Mouse (Mus musculus) forebrain, embryonic 13.5 days (tissue): ENCODE results near the gene Ahrr. TPM values are rescaled to one million over a fixed set of nuclear protein-coding genes. Genes with fewer than 3 reads are reported as not detected.

ENCODE experiments used
- ATAC-seq: fragments of 200-750 bp; cut with Nextera tagmentation; 2 replicates; pipeline ENCODE4 v1.8.0; 2017
- H3K27ac ChIP-seq: fragments of 300-500 bp; sonication (generic); 2 replicates; pipeline ENCODE4 v1.5.1; 2015; ENCODE audit warnings: inconsistent platforms, mild to moderate bottlenecking, moderate library complexity
- H3K27me3 ChIP-seq: fragments of 300-500 bp; sonication (generic); 2 replicates; pipeline ENCODE4 v1.6.1; 2015; ENCODE audit warnings: mild to moderate bottlenecking, inconsistent platforms
- H3K36me3 ChIP-seq: fragments of 300-500 bp; sonication (generic); 2 replicates; pipeline ENCODE4 v1.6.1; 2015; ENCODE audit warnings: mild to moderate bottlenecking, inconsistent platforms; ENCODE audit not compliant: poor library complexity, severe bottlenecking
- H3K4me1 ChIP-seq: fragments of 300-500 bp; sonication (generic); 2 replicates; pipeline ENCODE4 v1.6.1; 2015; ENCODE audit warnings: inconsistent platforms
- H3K4me2 ChIP-seq: fragments of 300-500 bp; sonication (generic); 2 replicates; pipeline ENCODE4 v1.6.1; 2015; ENCODE audit warnings: inconsistent platforms, mild to moderate bottlenecking, moderate library complexity
- H3K4me3 ChIP-seq: fragments of 300-500 bp; sonication (generic); 2 replicates; pipeline ENCODE4 v1.5.1; 2015; ENCODE audit warnings: mild to moderate bottlenecking, inconsistent platforms
- H3K9ac ChIP-seq: fragments of 300-500 bp; sonication (generic); 2 replicates; pipeline ENCODE4 v1.6.1; 2015; ENCODE audit warnings: mild to moderate bottlenecking, inconsistent platforms
- H3K9me3 ChIP-seq: fragments of 300-500 bp; sonication (generic); replicated peaks from 2 replicates; pipeline ENCODE4 v1.6.1; 2016; ENCODE audit warnings: inconsistent platforms
- WGBS: fragments of 180-500 bp; shearing (Covaris S2); methylation state at CpG from one replicate; pipeline ENCODE4 v1.1.7; 2015; 5-methylcytosine and 5-hydroxymethylcytosine counted together
- polyA plus RNA-seq: library from polyadenylated mRNA; unstranded; fragments of >200 nt; fragmentation: Nextera tagmentation; extraction: Ambion mirVana; gene quantifications from 2 replicates; pipeline ENCODE4 v1.2.1, GENCODE M21; 2015

Ahrr gene
- polyA plus RNA-seq, 1 experiment from 2014 or later, result 0.71 TPM

DNA sequence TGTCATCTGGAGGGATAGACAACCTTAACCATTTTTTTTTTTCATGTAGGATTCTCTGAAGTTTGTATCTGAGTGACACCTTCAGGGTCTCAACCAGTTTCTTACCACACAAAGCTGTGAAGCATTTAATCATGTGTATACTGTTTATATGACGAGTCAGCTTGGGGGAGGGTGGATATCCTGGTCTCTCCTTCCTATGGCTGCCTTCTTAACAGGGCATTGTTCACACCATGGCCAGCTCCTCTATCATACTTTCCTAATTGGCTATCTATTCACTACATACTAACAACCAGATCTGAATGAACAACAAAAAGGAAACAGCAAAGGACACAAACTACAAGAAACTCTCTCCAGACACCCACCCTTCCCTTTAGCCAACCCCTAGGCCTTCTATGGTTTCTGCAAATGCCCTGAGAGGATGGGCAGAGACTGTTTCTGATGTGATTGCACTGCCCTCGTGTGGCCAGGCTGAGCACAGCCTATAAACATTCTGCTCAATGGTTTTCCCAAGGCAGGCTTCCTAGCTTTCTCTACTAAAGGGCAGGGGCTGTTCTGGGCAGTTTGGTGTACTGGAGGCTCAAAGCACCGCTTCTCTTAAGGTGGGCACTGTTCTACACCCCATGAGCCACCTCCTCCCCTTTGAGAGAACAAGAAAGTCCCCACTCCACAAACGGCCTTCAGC, 8.9 kb upstream of the Ahrr start:
- H3K27me3 ChIP-seq, result no peaks in the 10 kb centered on the region
- H3K9ac ChIP-seq, result no peak overlapping the region
- ATAC-seq, result peak; percentile 88
- 38% methylated on average over 4 of the region's 4 CpGs for WGBS
- H3K4me2 ChIP-seq, result no peak overlapping the region
- no peak overlapping the region for H3K27ac ChIP-seq
- peaks cover 34% of the 10 kb centered on the region for H3K36me3 ChIP-seq
- no peaks in the 10 kb centered on the region for H3K4me1 ChIP-seq
- no peaks in the 10 kb centered on the region for H3K9me3 ChIP-seq
- no peak overlapping the region for H3K4me3 ChIP-seq

DNA sequence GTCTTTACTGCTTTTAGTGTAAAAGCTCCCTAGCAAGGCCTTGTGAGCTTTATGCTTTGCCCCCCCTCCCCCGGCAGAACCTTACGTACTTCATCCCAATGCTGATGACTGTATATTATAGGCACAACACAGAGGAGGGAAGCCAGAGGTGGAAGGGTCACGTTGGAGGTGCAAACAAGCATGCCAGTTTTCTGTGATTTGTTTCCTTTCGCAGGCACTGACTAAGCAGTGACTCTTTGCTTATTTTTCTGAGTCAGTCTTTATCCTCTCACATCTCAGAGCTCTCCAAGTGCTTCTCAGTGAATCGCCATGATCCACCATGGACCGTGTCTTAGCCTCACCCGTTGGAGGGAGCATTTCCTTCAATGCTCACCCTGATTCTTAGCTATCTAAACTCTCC, 4.2 kb upstream of the Ahrr start:
- no peak overlapping the region for H3K9ac ChIP-seq
- no peaks in the 10 kb centered on the region for H3K36me3 ChIP-seq
- H3K27ac ChIP-seq, result no peak overlapping the region
- peaks cover 6% of the 10 kb centered on the region; the same call in 1 of the 2 replicates for H3K4me1 ChIP-seq
- no peak overlapping the region for H3K4me3 ChIP-seq
- no peak for ATAC-seq
- 88% methylated on average over 7 of the region's 7 CpGs for WGBS
- H3K4me2 ChIP-seq, result no peak overlapping the region
- H3K9me3 ChIP-seq, result no peaks in the 10 kb centered on the region
- H3K27me3 ChIP-seq, result peaks cover 14% of the 10 kb centered on the region; the same call in 1 of the 2 replicates

DNA sequence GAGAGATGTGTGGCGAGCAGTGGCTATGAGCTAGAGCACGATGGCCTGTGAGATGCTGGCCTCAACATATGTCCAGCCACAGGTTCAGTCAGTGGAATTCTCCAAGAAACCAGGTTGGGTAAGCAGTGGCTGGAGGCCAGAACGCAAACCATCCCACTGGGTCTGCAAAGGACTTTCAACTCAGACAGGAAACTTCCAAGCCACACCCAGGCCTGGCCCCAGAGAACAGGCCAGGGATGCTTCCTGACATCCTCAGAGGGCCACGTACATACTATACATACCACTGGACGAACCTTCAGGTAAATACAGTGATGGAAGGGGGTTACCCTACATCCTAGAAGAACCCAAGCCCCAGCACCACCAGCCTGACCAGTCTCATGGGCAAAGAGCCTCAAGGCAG, 2.5 kb downstream of the Ahrr start:
- no peaks in the 10 kb centered on the region for H3K36me3 ChIP-seq
- no peak overlapping the region for H3K4me3 ChIP-seq
- 87% methylated on average over 5 of the region's 5 CpGs for WGBS
- no peak overlapping the region for H3K4me2 ChIP-seq
- no peak overlapping the region for H3K9ac ChIP-seq
- no peak for ATAC-seq
- peaks cover 6% of the 10 kb centered on the region; the same call in 1 of the 2 replicates for H3K4me1 ChIP-seq
- peaks cover 24% of the 10 kb centered on the region; the same call in 1 of the 2 replicates for H3K27me3 ChIP-seq
- H3K27ac ChIP-seq, result no peak overlapping the region
- H3K9me3 ChIP-seq, result no peaks in the 10 kb centered on the region

DNA sequence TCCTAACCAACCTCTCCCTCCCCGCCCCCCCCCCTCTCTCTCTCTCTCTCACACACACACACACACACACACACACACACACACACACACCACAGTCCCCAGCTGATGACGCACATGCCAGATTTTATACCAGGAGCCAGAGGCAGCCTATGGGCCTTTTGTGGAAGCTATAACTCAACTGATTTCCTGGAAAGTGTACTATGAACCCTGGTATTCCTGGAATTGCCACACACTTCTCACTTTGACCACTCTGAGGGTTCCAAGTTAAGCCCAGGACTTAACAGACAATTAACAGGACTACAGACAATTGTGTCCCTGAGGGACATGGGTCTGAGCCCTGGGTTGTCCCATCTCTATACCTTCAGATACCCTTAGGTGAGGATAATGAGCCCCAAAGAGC, 9.8 kb downstream of the Ahrr start:
- no peak overlapping the region for H3K27ac ChIP-seq
- no peaks in the 10 kb centered on the region for H3K36me3 ChIP-seq
- H3K27me3 ChIP-seq, result no peaks in the 10 kb centered on the region
- 89% methylated on average over 1 of the region's 2 CpGs for WGBS
- H3K9ac ChIP-seq, result no peak overlapping the region
- no peak overlapping the region for H3K4me2 ChIP-seq
- no peaks in the 10 kb centered on the region for H3K4me1 ChIP-seq
- H3K4me3 ChIP-seq, result no peak overlapping the region
- no peak for ATAC-seq
- no peaks in the 10 kb centered on the region for H3K9me3 ChIP-seq

DNA sequence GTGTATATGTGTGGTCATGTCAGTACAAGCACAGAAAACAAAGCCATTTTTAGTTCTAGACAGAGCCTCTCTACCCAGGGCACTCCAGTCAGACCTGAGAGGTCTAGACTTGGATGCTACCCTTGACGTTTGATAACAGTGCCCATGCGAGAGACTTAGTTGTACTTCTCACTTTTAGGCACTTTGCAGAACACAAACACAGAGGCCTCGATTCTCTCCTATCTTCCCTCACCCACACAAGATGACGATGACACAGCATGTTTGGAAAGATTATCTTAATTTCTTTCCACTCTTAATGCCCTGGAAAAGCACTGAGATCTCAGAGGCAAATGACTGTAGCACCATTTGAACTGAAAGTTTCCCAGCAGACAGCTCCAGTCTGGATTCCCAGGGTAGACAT, 16.4 kb downstream of the Ahrr start:
- no peak overlapping the region for H3K4me3 ChIP-seq
- H3K9me3 ChIP-seq, result no peaks in the 10 kb centered on the region
- no peaks in the 10 kb centered on the region for H3K27me3 ChIP-seq
- H3K4me2 ChIP-seq, result no peak overlapping the region
- no peak for ATAC-seq
- 84% methylated on average over 4 of the region's 4 CpGs for WGBS
- H3K4me1 ChIP-seq, result no peaks in the 10 kb centered on the region
- H3K9ac ChIP-seq, result no peak overlapping the region
- H3K36me3 ChIP-seq, result no peaks in the 10 kb centered on the region
- H3K27ac ChIP-seq, result no peak overlapping the region

DNA sequence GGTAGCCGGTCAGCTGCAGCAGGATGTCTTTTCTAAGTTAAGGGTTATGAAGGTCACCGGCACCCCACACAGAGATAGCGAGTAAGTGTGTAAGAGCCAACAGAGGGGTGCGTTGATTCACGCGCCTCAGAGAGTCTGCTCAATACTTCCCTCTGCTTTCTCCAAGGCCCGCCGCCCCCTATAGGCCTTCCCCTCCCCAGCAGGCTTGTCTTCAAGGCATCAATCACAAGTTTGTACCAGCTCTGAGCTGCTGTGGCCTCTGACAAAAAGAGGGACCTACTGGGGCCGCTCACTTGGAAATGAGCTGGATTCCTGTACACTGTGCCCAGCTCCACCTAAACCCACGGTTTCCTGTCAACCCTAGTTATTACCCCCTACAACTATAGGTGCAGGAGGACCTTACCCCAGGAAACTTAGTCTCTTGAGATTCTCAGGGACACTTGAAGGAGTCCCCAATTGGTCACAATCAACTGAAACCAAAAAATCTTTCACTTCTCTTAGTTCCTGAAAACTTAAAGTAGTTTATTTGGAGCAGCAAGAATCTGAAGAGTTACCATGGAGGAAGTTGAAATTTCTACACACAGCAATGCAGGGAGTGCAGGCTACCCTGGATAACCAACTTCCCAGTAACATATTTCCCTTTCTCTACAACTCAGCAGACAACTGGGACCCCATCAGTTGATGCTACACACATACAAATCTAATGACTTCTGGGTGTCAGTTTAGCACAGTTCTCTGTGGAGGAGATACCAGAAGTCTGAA, 31.7 kb downstream of the Ahrr start:
- ATAC-seq, result peak; percentile 96
- under 1% methylated on average over 10 of the region's 10 CpGs for WGBS
- peak overlapping the region; percentile 53 for H3K4me3 ChIP-seq

DNA sequence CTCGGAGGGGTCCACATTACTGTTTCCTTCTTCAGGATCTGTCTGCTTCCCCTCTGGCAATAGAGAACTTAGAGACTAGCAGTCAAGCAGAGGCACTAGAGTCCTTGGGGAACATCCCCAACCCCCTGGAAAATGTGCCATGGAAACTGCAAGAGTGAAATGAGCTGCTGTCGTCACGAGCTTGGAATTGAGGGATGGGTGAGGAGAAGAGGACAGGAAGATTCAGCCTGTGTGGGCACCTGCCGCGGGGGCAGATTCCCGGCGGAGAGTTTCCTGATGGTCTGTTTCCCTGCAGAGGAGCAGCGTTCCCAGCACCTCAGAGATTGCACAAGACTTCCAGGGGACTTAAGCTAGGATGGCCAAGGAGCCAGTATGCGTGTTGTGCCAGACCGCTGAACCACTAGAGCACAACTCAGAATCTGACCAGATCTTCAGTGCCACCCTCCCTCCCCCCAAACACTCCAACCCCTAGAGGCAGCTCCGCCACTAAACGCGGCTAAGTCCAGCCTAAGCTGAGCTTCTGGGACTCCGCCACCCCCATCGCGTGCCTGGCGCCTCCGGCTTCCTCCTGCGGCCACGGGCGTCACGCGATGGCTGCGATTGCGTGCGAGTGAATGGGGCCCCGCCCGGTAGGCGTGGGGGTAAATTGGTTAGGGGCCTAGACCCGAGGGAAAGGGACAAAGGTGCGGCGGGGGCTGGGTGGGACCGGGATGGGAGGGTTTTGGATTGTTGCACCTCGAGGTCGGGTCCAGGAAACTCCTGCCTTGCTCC, 32.5 kb downstream of the Ahrr start:
- H3K27ac ChIP-seq, result no peak overlapping the region
- no peaks in the 10 kb centered on the region for H3K36me3 ChIP-seq
- ATAC-seq, result peak; percentile 91
- WGBS, result 3% methylated on average over 35 of the region's 35 CpGs
- H3K27me3 ChIP-seq, result no peaks in the 10 kb centered on the region
- H3K4me1 ChIP-seq, result peaks cover 8% of the 10 kb centered on the region
- H3K4me2 ChIP-seq, result peak overlapping the region; percentile 82
- peak overlapping the region; percentile 76 for H3K9ac ChIP-seq
- peak overlapping the region; percentile 53 for H3K4me3 ChIP-seq
- no peaks in the 10 kb centered on the region for H3K9me3 ChIP-seq

More for the DNA sequence above, 31.7 kb downstream of the Ahrr start:
- Histone ChIP-seq H3K27ac (no peak overlapping the region), H3K4me1 (peaks cover 8% of the 10 kb centered on the region), H3K9ac (peak overlapping the region; percentile 76), H3K4me2 (peak overlapping the region; percentile 82), H3K36me3 (no peaks in the 10 kb centered on the region), H3K27me3 (no peaks in the 10 kb centered on the region), H3K9me3 (no peaks in the 10 kb centered on the region)

DNA sequence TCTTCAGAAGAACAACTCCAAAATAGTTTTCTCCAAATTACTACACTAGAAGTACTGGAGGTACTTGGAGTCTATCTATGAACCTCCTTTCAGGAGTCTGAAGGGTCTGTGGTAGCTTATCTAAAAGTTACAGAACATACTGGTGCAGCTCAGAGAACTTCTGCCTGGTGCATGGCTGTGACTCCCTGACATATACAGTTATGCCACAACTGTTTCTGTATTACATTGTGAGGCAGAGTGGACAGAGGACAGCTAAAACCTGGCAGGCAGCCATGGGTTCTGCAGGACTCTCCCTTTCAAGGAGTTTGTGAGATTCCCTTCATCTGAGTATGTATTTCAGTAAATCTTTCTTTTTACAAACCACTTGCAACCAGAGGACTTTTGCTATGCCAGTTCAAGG, 45.6 kb downstream of the Ahrr start:
- no peaks in the 10 kb centered on the region for H3K36me3 ChIP-seq
- H3K4me1 ChIP-seq, result peaks cover 11% of the 10 kb centered on the region
- H3K4me2 ChIP-seq, result no peak overlapping the region
- no peak overlapping the region for H3K4me3 ChIP-seq
- no peak for ATAC-seq
- no peak overlapping the region for H3K9ac ChIP-seq
- H3K9me3 ChIP-seq, result no peaks in the 10 kb centered on the region
- no peak overlapping the region for H3K27ac ChIP-seq
- H3K27me3 ChIP-seq, result no peaks in the 10 kb centered on the region

DNA sequence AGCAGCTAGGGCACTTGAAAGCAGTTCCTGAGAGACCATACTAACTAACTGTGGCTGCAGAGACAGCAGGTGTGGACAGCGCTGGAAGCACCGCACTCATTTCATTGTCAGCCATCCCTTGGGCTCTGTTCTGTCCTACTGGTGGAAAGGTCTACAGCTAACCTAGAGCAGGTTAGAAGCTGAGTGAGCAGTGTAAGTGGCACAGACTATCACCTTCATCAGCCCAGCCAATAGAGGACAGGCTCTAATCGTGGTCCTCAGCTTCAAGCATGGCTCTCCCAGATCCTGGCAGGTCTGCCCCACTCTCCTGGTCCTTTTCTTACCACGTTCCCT, 46.3 kb downstream of the Ahrr start:
- Histone ChIP-seq H3K27me3 (no peaks in the 10 kb centered on the region), H3K9ac (peak overlapping the region; percentile 43), H3K4me3 (no peak overlapping the region), H3K27ac (no peak overlapping the region), H3K4me2 (peak overlapping the region; percentile 44), H3K4me1 (peaks cover 11% of the 10 kb centered on the region), H3K9me3 (no peaks in the 10 kb centered on the region), H3K36me3 (no peaks in the 10 kb centered on the region)
- WGBS, result 60% methylated on average over 4 of the region's 4 CpGs
- peak; percentile 60; the same call in 1 of the 2 replicates for ATAC-seq

DNA sequence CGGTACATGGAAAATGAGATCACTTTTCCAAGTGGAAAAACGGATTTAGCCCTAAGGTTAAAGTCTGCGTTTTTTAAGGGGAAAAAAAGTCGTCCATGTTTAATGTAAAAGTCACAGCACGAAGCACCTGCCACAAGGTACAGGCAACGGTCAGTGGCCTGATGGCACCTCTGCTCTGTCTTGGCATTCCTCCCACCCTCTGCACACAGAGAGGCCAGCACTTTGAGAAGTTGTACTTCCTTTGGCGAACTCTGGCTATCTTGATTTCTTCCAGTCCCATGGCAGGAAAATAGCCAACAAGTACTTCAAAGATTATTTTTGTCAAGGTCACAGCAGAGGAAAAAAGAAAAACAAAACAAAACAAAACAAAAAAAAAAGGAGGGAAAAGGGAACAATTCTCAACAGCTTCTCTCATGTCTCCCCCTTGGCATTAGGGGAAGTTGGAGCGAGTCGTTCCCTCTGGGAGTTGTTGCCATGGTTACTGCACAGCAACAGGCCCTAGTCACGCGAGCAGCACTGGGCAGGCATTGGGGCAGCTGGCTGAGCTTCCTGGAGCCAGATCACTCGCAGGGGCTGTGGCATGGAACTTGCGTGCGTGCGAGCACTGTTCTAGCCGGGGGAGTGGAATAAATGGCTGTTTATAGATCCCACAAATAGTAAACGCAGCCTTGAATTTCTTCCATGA, 46.8 kb downstream of the Ahrr start:
- Histone ChIP-seq H3K27me3 (no peaks in the 10 kb centered on the region), H3K36me3 (no peaks in the 10 kb centered on the region), H3K9ac (peak overlapping the region; percentile 43), H3K4me1 (peaks cover 11% of the 10 kb centered on the region), H3K4me2 (peak overlapping the region; percentile 44), H3K27ac (no peak overlapping the region), H3K9me3 (no peaks in the 10 kb centered on the region), H3K4me3 (no peak overlapping the region)
- 26% methylated on average over 17 of the region's 17 CpGs for WGBS
- ATAC-seq, result peak; percentile 99

DNA sequence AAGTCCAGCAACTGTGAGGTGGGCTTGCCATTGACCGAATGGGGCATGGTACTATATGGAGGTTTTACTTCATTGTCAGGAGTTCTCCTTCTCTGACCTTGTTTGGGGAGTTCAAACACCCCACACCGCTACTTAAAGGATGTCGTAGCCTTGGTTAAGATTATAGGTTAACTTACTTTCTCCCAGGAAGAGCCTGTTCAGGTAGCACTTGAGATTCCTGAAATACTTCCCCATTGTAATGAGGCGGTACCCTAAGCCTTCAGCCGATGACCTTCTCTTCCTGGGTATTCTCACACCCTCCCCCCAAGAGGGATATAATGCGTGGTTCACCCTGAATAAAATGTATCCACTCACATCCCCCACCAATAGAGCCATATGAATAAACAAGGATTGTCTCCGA, 54.6 kb downstream of the Ahrr start:
- Histone ChIP-seq H3K4me3 (no peak overlapping the region), H3K9ac (no peak overlapping the region), H3K4me1 (no peaks in the 10 kb centered on the region), H3K27me3 (no peaks in the 10 kb centered on the region), H3K36me3 (no peaks in the 10 kb centered on the region), H3K4me2 (no peak overlapping the region), H3K27ac (no peak overlapping the region), H3K9me3 (no peaks in the 10 kb centered on the region)
- 79% methylated on average over 7 of the region's 7 CpGs for WGBS
- ATAC-seq, result no peak

DNA sequence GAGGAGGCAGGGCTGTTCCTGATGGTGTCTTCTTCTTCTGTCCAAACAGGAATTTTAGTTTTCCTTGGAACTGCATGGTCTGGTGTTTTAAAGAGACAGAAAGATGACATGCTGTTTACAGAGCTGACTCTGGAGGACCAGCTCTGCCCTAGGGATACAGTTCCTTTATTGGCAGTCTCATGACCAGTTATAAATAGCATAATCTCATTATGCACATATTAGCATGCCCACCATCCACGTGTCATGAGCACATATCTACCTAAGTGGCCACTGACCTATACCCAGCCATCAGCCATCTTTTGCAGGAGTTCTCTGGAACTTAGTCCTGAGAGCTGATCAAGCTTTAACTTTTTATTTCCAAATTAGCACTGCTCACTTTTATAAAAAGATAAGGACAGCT, 71.5 kb downstream of the Ahrr start:
- H3K36me3 ChIP-seq, result no peaks in the 10 kb centered on the region
- 44% methylated on average over 1 of the region's 1 CpGs for WGBS

More for the DNA sequence above, 71.5 kb downstream of the Ahrr start:
- Histone ChIP-seq H3K4me3 (no peak overlapping the region), H3K27ac (no peak overlapping the region), H3K4me1 (no peaks in the 10 kb centered on the region), H3K9me3 (no peaks in the 10 kb centered on the region), H3K9ac (no peak overlapping the region), H3K27me3 (no peaks in the 10 kb centered on the region), H3K4me2 (no peak overlapping the region)
- ATAC-seq, result no peak
